Mouse (Mus musculus): Measurements from ENCODE around the gene Gdpd1. TPM values are rescaled to one million over a fixed set of nuclear protein-coding genes. Genes with fewer than 3 reads are reported as not detected.

Gene Gdpd1
- total and polyA plus RNA-seq, 3 experiments: 7.9 to 11.2 TPM; not detected in 1

DNA sequence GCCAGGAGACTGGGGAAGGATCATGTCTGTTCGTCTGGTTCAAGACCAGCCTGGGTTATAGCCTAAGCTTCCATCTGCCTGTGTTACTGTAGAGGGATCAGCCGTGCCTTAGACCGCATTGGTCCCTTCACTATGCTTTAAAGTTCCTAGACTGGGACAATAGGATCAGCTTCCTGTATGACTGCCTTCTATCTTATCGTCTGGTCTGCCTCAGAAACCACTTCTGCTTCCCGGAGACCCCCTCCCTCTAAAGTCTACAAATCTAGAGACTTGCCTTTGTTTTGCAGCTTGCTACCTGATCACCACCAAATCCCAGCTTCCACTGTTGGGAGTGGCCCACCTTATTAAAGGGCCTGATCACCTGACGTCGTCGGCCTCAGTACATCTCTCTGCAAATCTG lies 72.6 kb downstream of the Gdpd1 start (continued):
- no peak for TF ChIP-seq POLR2AphosphoS5 (IDR thresholded peaks at IDR 0.05; ENCODE audit: borderline replicate concordance, low read depth, low read length)

DNA sequence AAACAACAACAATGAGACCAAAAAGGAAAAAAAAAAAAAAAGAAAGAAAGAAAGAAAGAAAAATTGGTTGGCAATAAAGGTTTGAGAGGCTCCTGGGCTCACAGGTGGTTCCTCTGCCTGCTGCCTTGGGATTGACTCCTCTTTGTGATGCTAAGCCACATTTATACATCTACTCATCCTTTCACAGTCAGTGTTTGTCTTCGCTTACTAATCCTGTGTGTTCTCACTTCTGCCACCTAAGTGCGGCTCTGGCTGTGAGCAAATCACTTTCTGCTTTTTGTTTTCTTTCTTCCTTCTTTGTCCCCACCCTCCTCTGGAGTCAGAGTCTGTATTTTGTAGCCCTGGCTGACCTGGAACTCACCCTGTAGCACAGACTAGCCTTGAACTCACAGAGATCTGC lies 77.6 kb downstream of the Gdpd1 start:
- TF ChIP-seq JUND (IDR thresholded peaks at IDR 0.05; ENCODE audit: low read depth, low read length) (no peak), SMC3 (IDR thresholded peaks at IDR 0.05; ENCODE audit: low read depth, low read length) (no peak), SIN3A (IDR thresholded peaks at IDR 0.05; ENCODE audit: low read length) (no peak), HCFC1 (IDR thresholded peaks at IDR 0.05; ENCODE audit: low read depth, low read length) (no peak), RAD21 (IDR thresholded peaks at IDR 0.05; ENCODE audit: low read depth, low read length) (no peak), MEF2A (IDR thresholded peaks at IDR 0.05; ENCODE audit: extremely low read depth, insufficient replicate concordance, low read depth, low read length, poor library complexity, severe bottlenecking) (no peak), CTCF (IDR thresholded peaks at IDR 0.05 in 2 of 3, conservative IDR thresholded peaks at IDR 0.05 in 1 of 3; ENCODE audit: control insufficient read depth in 1 of 3, insufficient read depth in 1 of 3, low read depth in 2 of 3, low read length in 3 of 3, poor library complexity in 1 of 3, severe bottlenecking in 1 of 3) (no peak), CHD2 (IDR thresholded peaks at IDR 0.05; ENCODE audit: low read length) (no peak), ZMIZ1 (IDR thresholded peaks at IDR 0.05; ENCODE audit: low read depth, low read length) (no peak), MAX (IDR thresholded peaks at IDR 0.05; ENCODE audit: low read length) (no peak), USF2 (IDR thresholded peaks at IDR 0.05; ENCODE audit: borderline replicate concordance in 1 of 2, insufficient read depth in 1 of 2, low read depth in 1 of 2, low read length in 2 of 2) (no peak), MXI1 (IDR thresholded peaks at IDR 0.05; ENCODE audit: low read depth, low read length) (no peak), ZNF384 (IDR thresholded peaks at IDR 0.05; ENCODE audit: low read depth, low read length) (no peak), EP300 (IDR thresholded peaks at IDR 0.05; ENCODE audit: low read depth in 1 of 2, low read length in 2 of 2) (no peak), TBP (IDR thresholded peaks at IDR 0.05; ENCODE audit: low read depth, low read length) (no peak), GABPA (IDR thresholded peaks at IDR 0.05; ENCODE audit: low read depth, low read length) (no peak), BHLHE40 (IDR thresholded peaks at IDR 0.05; ENCODE audit: borderline replicate concordance, low read depth, low read length) (no peak), ELF1 (IDR thresholded peaks at IDR 0.05; ENCODE audit: low read depth, low read length) (no peak)
- peaks cover 13 to 27% of the 10 kb centered on the region in 2 experiments for H3K4me1 ChIP-seq (ENCODE audit: control insufficient read depth in 1 of 2, insufficient read depth in 2 of 2, low read length in 2 of 2)
- no peaks in the 10 kb centered on the region; the same call in 1 of the 2 replicates for H3K79me2 ChIP-seq (ENCODE audit: control insufficient read depth, insufficient read depth, low read length, poor library complexity)
- no peak overlapping the region for H3K9ac ChIP-seq (ENCODE audit: control insufficient read depth, low read depth, low read length, poor library complexity, severe bottlenecking)
- no peaks in the 10 kb centered on the region for H3K9me3 ChIP-seq (replicated peaks; ENCODE audit: insufficient read depth, low read length)
- H3K27ac ChIP-seq (ENCODE audit: control insufficient read depth, low read depth, low read length): no peak overlapping the region
- H3K4me3 ChIP-seq (ENCODE audit: control insufficient read depth in 1 of 2, insufficient read depth in 1 of 2, low read depth in 2 of 2, low read length in 2 of 2): no peak overlapping the region
- DNase-seq (ENCODE audit: low read depth, low spot score): no peak
- H3K27me3 ChIP-seq (ENCODE audit: control insufficient read depth in 1 of 2, insufficient read depth in 2 of 2, low read length in 2 of 2): no peaks in the 10 kb centered on the region
- peaks cover 0 to 27% of the 10 kb centered on the region in 2 experiments; a peak in 2 of 4 replicates for H3K36me3 ChIP-seq (ENCODE audit: control insufficient read depth in 1 of 2, insufficient read depth in 2 of 2, low read length in 2 of 2)

Measured in MEL (cell line).